15 mouse cellular contexts compared by ENCODE assay signal in genomic region chr8:113978946-113979345, GRCm38 (mm10).
DNase-seq lines count a peak whose midpoint lies in the region; ATAC-seq lines count a peak whose summit lies in the region.
"Had no signal": no experiment of that assay in that cellular context is flagged by ENCODE, and none has a peak within 500 bp of the region (broad histone marks: within the 10 kb centered on the region; RNA-seq: fewer than 3 reads in every experiment).

No protein-coding gene starts in this region.

- 51% methylated on average over 9 of the region's 9 CpGs for WGBS in midbrain, embryonic 14.5 days
- WGBS in midbrain, embryonic 10.5 days = 73% methylated on average over 9 of the region's 9 CpGs
- 28% methylated on average over 9 of the region's 9 CpGs for WGBS in hindbrain, embryonic 15.5 days
- WGBS in intestine, embryonic 16.5 days = 34% methylated on average over 9 of the region's 9 CpGs

- no peaks in the 10 kb centered on the region for H3K27me3 ChIP-seq in midbrain, embryonic 14.5 days (ENCODE audit: control insufficient read depth, insufficient read depth, low read length)
- no peaks in the 10 kb centered on the region for H3K27me3 ChIP-seq in midbrain, embryonic 10.5 days (ENCODE audit: low read depth, poor library complexity, severe bottlenecking)
- no peaks in the 10 kb centered on the region for H3K27me3 ChIP-seq in hindbrain, embryonic 15.5 days
- no peaks in the 10 kb centered on the region for H3K27me3 ChIP-seq in intestine, embryonic 16.5 days (replicated peaks; ENCODE audit: control insufficient read depth, insufficient read depth, low read length)
- H3K27me3 ChIP-seq: embryonic facial prominence, embryonic 12.5 days had no signal

- no peak overlapping the region for H3K4me2 ChIP-seq in midbrain, embryonic 14.5 days (ENCODE audit: low read length)
- H3K4me2 ChIP-seq in hindbrain, embryonic 15.5 days = no peak overlapping the region
- H3K4me2 ChIP-seq in intestine, embryonic 16.5 days (ENCODE audit: low read depth, low read length) = no peak overlapping the region
- H3K4me2 ChIP-seq: embryonic facial prominence, embryonic 12.5 days; liver, embryonic 11.5 days had no signal

- no peaks in the 10 kb centered on the region for H3K9me3 ChIP-seq in midbrain, embryonic 14.5 days (ENCODE audit: control insufficient read depth, low read length)
- 0 out of 2 replicates have a peak, but pooled peaks cover 4% of the 10 kb centered on the region for H3K9me3 ChIP-seq in midbrain, embryonic 10.5 days (replicated peaks)
- no peaks in the 10 kb centered on the region for H3K9me3 ChIP-seq in hindbrain, embryonic 15.5 days
- H3K9me3 ChIP-seq in intestine, embryonic 16.5 days (ENCODE audit: control insufficient read depth, low read length) = peaks cover 6% of the 10 kb centered on the region; the same call in 1 of the 2 replicates
- H3K9me3 ChIP-seq: embryonic facial prominence, embryonic 12.5 days had no signal

- 0 out of 2 replicates have a peak, but pooled peaks cover 5% of the 10 kb centered on the region for H3K4me1 ChIP-seq in midbrain, embryonic 14.5 days (ENCODE audit: control insufficient read depth, insufficient read depth, low read length)
- peaks cover 20% of the 10 kb centered on the region for H3K4me1 ChIP-seq in midbrain, embryonic 10.5 days
- peaks cover 14% of the 10 kb centered on the region for H3K4me1 ChIP-seq in hindbrain, embryonic 15.5 days (replicated peaks)
- H3K4me1 ChIP-seq in intestine, embryonic 16.5 days (ENCODE audit: control insufficient read depth, insufficient read depth, low read length) = 0 out of 2 replicates have a peak, but pooled peaks cover 3% of the 10 kb centered on the region

- no peak overlapping the region for H3K4me3 ChIP-seq in midbrain, embryonic 14.5 days (replicated peaks; ENCODE audit: low read depth, low read length)
- H3K4me3 ChIP-seq in midbrain, embryonic 10.5 days = no peak overlapping the region
- H3K4me3 ChIP-seq in hindbrain, embryonic 15.5 days = no peak overlapping the region
- no peak overlapping the region for H3K4me3 ChIP-seq in intestine, embryonic 16.5 days (ENCODE audit: low read length)
- H3K4me3 ChIP-seq: embryonic facial prominence, embryonic 12.5 days had no signal

- H3K36me3 ChIP-seq in midbrain, embryonic 14.5 days (ENCODE audit: control insufficient read depth, insufficient read depth, low read length) = no peaks in the 10 kb centered on the region
- H3K36me3 ChIP-seq in midbrain, embryonic 10.5 days = no peaks in the 10 kb centered on the region
- no peaks in the 10 kb centered on the region for H3K36me3 ChIP-seq in hindbrain, embryonic 15.5 days
- no peaks in the 10 kb centered on the region for H3K36me3 ChIP-seq in intestine, embryonic 16.5 days (ENCODE audit: control insufficient read depth, insufficient read depth, low read length)
- H3K36me3 ChIP-seq: embryonic facial prominence, embryonic 12.5 days; G1E had no signal

- H3K27ac ChIP-seq in midbrain, embryonic 14.5 days (replicated peaks; ENCODE audit: low read depth, low read length) = no peak overlapping the region
- no peak overlapping the region for H3K27ac ChIP-seq in midbrain, embryonic 10.5 days (replicated peaks)
- H3K27ac ChIP-seq in hindbrain, embryonic 15.5 days (replicated peaks) = peak overlapping the region; percentile 48; the same call in 1 of the 2 replicates
- H3K27ac ChIP-seq in intestine, embryonic 16.5 days (ENCODE audit: low read length) = no peak overlapping the region
- H3K27ac ChIP-seq: embryonic facial prominence, embryonic 12.5 days had no signal

- no peak for ATAC-seq in midbrain, embryonic 14.5 days (ENCODE audit: low FRiP score, low TSS enrichment)
- peak; percentile 42; the same call in 1 of the 2 replicates for ATAC-seq in hindbrain, embryonic 15.5 days (ENCODE audit: low FRiP score, low read depth)
- no peak for ATAC-seq in intestine, embryonic 16.5 days
- ATAC-seq: CD4-positive, CD25-positive, alpha-beta regulatory T cell, adult 4 months had no signal

- no peak overlapping the region for H3K9ac ChIP-seq in midbrain, embryonic 14.5 days (replicated peaks; ENCODE audit: low read length)
- no peak overlapping the region for H3K9ac ChIP-seq in hindbrain, embryonic 15.5 days
- H3K9ac ChIP-seq in intestine, embryonic 16.5 days (ENCODE audit: low read depth, low read length) = no peak overlapping the region
- H3K9ac ChIP-seq: embryonic facial prominence, embryonic 12.5 days had no signal

- DNase-seq in cerebellum, postnatal 10 days = peak; percentile 41 to 48
- DNase-seq in cerebellum, adult 11 months = no peak
- peak; percentile 45 for DNase-seq in midbrain, embryonic 14.5 days
- no peak for DNase-seq in midbrain, embryonic 10.5 days (ENCODE audit: low spot score)
- no peak for DNase-seq in right cerebral cortex, adult 2 months (ENCODE audit: low spot score in 2 of 2)
- DNase-seq in kidney, postnatal 10 days = no peak
- DNase-seq: lung, adult 2 months; lung, postnatal 36 days; spleen, adult 18-20 months had no signal

Comparison
In these comparisons a context has a peak if more than half of its experiments do, and no peak if none do; other contexts are left out.
1. DNase-seq: peak in cerebellum, postnatal 10 days (2 of 2) and midbrain, embryonic 14.5 days (single experiment); none in cerebellum, adult 11 months (single experiment), midbrain, embryonic 10.5 days (single experiment), right cerebral cortex, adult 2 months (0 of 2) and kidney, postnatal 10 days (single experiment).